Mouse (Mus musculus): ENCODE measurements around the gene Gdf7. TPM values are rescaled to one million over a fixed set of nuclear protein-coding genes. Genes with fewer than 3 reads are reported as not detected.

The Gdf7 gene
- total RNA-seq, 2 experiments from 2014 or later = 0.48 to 0.63 TPM

DNA sequence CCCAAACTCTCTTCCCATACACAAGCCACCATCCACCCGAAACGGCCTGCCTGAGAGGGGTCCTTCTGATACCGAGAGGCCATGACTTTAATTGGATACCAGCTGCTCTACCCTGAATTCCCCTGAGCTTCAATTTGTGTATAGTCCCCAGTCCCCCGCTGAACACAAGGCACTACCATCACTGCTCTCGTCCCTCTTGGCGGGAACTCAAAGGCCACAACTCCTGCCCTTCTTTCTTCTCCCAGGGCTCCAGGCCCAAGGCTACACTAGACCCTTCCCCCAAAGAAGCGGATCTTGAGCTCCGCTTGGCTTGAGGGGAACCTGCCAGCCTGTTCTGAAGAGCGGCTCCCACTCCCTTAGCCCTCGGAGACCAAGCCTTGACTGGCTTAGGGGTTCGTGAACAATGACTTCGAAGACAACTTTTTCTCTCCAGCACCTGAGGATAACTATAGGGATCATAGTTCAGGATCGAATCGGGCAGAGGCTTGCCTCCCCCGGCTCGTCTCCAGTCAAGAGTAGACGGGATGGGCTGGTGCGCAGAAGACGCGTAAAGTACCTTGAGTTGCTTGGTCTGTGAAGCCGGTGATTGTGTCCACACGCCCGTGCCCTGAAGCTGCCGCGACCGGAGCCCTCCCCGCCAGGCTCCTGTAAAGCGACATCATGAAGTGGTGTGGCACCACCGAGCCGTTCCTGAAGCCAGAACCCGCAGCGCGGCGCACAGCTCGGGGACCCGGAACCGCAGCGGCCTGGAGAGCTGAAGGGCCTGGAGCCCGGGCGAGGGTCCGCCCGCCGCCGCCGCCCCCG is 541 bp downstream of the Gdf7 start:
- intact Hi-C loops (cut with DNase I) = loop anchor here (5.0 kb wide), 1 partner anchor 94 kb away; the partner anchor contains the start of gene Ldah

GRCm38 (mm10) chr12:8300521-8300920 is 1.2 kb downstream of the Gdf7 start:
- DNase-seq (ENCODE audit: low spot score in 2 of 2) = no peak
- intact Hi-C loops (cut with DNase I) = loop anchor here (5.0 kb wide), 1 partner anchor 93 kb away; the partner anchor contains the start of gene Ldah

More for the DNA sequence above, 541 bp downstream of the Gdf7 start:
- DNase-seq (ENCODE audit: low spot score in 2 of 2) = no peak

DNA sequence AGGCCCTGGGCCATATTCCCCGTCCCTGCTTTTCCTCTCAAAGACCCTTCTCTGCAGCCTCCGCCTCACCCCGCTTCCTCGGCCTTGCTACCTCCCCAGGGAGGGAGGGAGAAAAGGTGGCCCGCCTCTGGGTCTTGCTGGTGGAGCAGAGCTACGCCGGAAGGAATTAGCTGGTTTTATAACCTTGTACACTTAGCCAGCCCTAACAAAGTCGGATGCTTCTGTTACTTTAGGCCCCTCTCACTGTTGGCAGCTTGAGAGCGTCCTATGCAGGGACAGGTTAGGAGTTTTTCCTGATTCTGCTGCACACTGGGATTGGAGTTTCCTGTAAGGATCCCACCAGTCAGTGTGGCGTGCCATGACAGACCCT is 1.7 kb downstream of the Gdf7 start:
- DNase-seq (ENCODE audit: low spot score in 2 of 2) = no peak
- intact Hi-C loops (cut with DNase I) = loop anchor here (5.0 kb wide), 1 partner anchor 93 kb away; the partner anchor contains the start of gene Ldah

DNA sequence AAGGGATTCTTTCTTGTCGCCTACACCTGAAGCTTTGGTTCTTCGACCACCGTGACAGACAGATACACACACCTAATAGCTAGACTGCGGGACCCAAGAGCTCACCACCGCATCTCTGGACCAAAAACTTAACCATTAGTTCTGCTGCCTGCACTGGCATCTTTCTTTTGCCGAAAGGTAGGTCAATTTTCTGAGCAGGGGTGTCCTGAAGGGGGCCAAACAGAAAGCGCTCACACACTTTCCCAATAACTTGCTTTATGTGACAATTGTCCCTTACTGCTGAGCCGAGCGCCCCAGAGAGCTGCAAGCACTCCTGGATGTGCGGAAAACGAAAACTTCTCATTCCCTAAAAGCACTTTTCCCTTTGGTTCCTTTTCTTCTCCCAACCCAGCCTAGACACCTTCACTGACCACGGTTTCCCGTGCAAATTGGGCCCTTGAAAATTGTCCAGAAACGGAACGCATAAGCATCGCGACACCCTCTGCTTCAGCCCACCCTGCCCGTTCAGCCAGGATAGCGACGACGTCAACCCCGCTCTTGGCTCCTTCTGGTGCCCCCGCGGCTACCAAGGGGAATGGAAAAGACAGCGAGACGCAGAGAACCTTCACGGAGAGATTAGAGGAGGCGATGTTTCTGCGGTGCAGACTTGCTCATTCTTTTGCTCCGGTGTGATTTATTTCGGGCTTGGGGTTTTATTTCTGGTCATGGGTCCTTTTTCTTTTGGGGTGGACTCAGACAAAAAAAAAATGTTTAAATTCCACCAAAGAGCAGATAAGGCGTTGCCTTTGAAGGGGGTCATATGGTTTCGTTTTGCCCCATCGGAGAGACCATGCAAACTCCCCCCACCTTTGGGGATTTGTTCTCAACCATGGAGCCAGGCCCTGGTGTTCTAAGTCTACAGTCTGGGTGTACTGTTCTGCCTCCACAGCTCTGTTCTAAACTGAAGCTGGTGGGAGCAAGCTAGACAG is 2.3 kb downstream of the Gdf7 start:
- DNase-seq (ENCODE audit: low spot score in 2 of 2) = no peak
- intact Hi-C loops (cut with DNase I) = loop anchor here (5.0 kb wide), 1 partner anchor 92 kb away; the partner anchor contains the start of gene Ldah

GRCm38 (mm10) chr12:8298361-8299142 is 3.2 kb downstream of the Gdf7 start:
- intact Hi-C loops (cut with DNase I) = no loop called here
- no peak for DNase-seq (ENCODE audit: low spot score in 2 of 2)

- no peak for DNase-seq (ENCODE audit: low spot score in 2 of 2)
- intact Hi-C loops (cut with DNase I) = no loop called here
These were observed 4.1 kb downstream of the Gdf7 start for GRCm38 (mm10) chr12:8297586-8298214.

DNA sequence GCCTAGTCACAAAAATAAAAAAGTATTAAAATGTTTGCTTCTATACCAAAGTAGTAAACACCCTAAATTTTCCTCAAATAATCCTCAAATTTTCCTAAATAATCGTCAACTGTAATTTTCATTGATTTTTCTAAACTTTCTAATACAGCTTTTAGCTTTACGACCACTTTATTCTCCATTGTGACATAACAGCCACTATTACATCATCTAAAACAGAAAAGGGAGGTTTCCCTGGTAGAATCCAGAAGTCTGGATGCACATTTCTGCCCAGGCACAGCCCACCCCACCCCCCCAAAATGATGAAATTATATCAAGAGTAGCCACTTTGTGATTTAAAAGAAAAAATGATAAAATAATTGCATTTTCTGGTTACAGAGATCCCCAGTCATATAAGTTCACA is 5.6 kb downstream of the Gdf7 start:
- intact Hi-C loops (cut with DNase I) = no loop called here
- DNase-seq (ENCODE audit: low spot score in 2 of 2) = no peak

GRCm38 (mm10) chr12:8295307-8295913 is 6.3 kb downstream of the Gdf7 start:
- intact Hi-C loops (cut with DNase I) = no loop called here
- no peak for DNase-seq (ENCODE audit: low spot score in 2 of 2)

- DNase-seq (ENCODE audit: low spot score in 2 of 2) = no peak
- intact Hi-C loops (cut with DNase I) = no loop called here
These were observed 10.4 kb downstream of the Gdf7 start for GRCm38 (mm10) chr12:8291157-8291853.

DNA sequence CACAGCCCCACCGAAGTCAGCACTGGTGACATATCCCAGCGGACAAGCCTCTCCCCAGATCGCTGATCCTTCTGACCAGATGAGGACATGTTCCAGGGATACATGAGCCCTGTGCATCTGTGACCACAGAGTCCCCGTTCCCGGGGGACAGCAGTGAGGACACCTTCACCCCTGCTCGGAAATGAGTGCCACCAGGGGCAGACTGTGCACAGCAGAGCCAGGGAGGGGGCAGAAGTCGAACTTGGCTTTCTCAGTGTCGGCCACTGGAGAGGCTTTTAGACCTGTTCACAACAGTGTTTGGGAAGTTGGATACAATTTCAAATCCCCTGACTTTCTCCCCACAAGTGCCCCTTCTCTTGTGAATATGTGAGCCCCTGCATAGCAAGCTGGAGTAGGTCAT is 12.3 kb downstream of the Gdf7 start:
- no peak for DNase-seq (ENCODE audit: low spot score in 2 of 2)

DNA sequence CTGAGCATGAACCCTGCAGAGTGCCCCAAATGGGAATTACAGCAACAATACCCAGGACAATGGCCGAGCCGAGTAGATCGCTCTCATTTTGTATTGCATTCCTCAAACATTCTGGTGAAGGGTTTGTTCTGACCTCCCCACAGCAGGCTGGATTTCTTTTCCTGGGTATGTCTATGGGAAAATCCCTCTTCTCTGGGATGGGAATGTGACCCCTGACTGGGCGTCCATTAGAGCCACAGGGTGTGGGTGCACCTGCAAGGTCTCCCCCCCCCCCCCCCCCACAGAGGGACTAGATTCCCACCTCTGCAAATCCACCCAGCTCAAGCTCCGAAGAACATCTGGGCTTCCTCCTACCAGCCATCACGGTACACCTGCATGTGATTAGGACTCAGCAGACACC is 12.7 kb downstream of the Gdf7 start:
- no peak for DNase-seq (ENCODE audit: low spot score in 2 of 2)
- intact Hi-C loops (cut with DNase I) = no loop called here

More for the DNA sequence above, 12.3 kb downstream of the Gdf7 start:
- intact Hi-C loops (cut with DNase I) = no loop called here

GRCm38 (mm10) chr12:8287970-8288369 is 13.8 kb downstream of the Gdf7 start:
- DNase-seq (ENCODE audit: low spot score in 2 of 2) = no peak
- intact Hi-C loops (cut with DNase I) = no loop called here

DNA sequence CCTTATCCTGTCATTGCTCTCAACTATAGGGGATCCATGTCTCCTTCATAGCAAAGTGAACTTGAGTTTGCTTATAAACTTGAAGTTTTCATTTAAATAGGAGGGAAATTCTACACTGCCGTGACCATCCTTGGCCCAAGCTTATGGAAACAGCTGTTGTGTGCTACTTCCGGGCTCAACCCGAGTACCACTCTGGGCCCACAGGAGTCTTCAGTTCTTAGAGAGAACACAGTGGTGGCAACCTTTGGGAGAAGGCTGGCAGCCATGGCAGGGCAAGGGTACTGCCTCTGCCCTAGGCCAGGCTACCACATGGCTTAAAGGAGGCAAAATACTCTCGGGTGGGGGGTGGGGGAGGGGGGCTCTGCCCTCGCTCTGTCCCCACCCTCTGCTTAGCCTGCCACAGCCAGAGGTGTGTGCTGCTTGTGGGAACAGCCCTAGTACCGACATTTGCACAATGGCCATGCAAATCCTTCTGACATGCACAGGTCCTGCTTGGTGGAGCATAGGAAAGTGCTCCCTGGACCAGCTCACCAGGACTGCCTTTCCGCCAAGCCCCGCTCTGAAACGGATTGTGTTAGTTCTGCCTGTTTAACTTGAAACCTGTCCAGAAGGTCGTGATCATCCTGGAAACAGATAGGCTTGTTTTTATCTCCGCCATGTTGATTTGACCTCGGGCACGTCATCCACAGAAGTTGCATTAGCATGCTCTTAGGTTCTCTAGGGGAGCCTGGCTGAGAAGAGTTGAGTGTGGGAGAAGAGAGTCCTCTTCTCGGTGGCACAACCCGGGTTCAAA is 20.3 kb downstream of the Gdf7 start:
- no peak for DNase-seq (ENCODE audit: low spot score in 2 of 2)
- intact Hi-C loops (cut with DNase I) = no loop called here

GRCm38 (mm10) chr12:8275424-8275823 is 26.3 kb downstream of the Gdf7 start:
- DNase-seq (ENCODE audit: low spot score in 2 of 2) = no peak
- intact Hi-C loops (cut with DNase I) = no loop called here

DNA sequence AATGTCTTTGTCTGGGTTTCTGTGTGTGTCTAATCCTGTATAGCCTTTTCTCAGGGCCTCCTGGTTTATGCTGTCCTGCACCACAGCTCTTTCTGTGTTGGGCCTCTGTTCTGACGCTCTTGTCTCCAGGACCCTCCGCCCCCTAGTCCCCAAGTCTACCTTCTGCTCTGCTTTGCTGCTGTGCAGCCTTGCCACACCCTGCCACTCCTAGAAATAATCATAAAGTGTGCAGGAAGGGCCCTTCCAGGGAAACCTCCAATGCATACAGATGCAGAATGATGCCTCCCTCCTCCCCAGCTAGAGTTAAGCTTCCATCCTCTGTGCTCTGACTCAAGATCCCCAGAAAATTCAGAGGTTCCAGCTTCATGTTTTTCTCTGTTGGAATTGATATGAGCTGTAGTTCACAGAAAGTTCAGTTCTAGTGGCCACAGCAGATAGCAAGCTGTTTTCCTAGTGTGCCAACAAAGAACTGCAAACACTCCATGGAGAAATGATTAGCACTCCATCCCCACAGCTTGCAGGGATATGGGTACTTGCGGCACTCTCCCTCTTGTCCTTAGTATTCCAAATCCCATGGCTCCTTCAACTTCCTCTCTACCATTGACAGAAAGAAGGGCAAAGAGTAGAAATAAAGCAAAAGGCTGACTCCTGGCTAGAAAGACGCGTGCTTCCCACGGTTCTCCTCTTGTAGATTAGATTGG is 28.1 kb downstream of the Gdf7 start:
- no peak for DNase-seq (ENCODE audit: low spot score in 2 of 2)
- intact Hi-C loops (cut with DNase I) = no loop called here

- DNase-seq (ENCODE audit: low spot score in 2 of 2) = no peak
- intact Hi-C loops (cut with DNase I) = no loop called here
These were observed 30.3 kb downstream of the Gdf7 start for GRCm38 (mm10) chr12:8271405-8271804.

GRCm38 (mm10) chr12:8269627-8270026 is 32.1 kb downstream of the Gdf7 start:
- DNase-seq (ENCODE audit: low spot score in 2 of 2) = no peak
- intact Hi-C loops (cut with DNase I) = no loop called here

All from left cerebral cortex, postnatal 14 days (tissue).